Mouse (Mus musculus) spleen, adult 2 months (tissue): ENCODE results near the gene Sipa1l1.

Experiments
- CTCF ChIP-seq: fragments of 200-500 bp; IDR thresholded peaks from 2 replicates; pipeline ENCODE4 v1.5.1; 2011; ENCODE audit warnings: mild to moderate bottlenecking, inconsistent platforms; ENCODE audit not compliant: insufficient read depth, insufficient read length, insufficient replicate concordance; ENCODE audit errors: extremely low read depth
- POLR2A ChIP-seq: fragments of 200-500 bp; IDR thresholded peaks from 2 replicates; pipeline ENCODE4 v1.6.1; 2011; ENCODE audit warnings: low read depth, low read length, inconsistent platforms

DNA sequence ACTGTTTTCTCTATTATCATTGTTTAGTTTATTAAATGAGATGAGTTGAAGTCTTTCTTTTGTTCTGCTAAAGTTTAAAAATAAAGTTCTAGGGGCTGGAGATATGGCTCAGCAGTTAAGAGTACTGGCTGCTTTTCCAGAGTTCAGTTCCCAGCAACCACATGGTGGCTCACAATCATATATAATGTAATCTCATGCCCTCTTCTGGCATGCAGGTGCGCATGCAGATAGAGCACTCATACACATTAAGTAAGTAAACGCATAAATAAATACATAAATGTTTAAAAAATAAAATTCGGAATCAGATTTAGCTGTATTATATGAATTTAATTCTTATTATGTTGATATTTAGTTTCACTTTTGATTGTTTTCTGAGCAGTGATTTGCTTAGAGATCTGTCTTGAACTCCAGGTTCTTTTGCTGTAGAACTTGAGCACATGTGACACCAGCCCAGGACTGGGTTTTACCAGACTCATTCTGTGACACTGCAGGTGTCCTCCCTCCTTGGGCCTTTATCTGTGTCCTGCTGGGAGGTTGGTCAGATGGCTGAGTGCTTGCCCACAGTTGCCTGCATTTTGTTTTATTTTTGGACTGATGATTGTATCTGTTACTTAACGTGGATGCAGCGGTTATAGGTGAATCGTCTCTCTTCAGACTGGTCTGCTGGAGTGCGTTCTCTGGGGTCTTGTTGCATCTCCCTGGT is 124.6 kb downstream of the Sipa1l1 start:
- no peak for TF ChIP-seq POLR2A
- TF ChIP-seq CTCF = no peak
